Mouse (Mus musculus): Measurements from ENCODE around the gene Tmem199. TPM values are rescaled to one million over a fixed set of nuclear protein-coding genes. Genes with fewer than 3 reads are reported as not detected.
A peak's percentile ranks its signal among the peaks of the same experiment; 100 is the strongest.

Tmem199 gene
- polyA plus RNA-seq, 1 experiment from 2014 or later: 41.5 TPM

DNA sequence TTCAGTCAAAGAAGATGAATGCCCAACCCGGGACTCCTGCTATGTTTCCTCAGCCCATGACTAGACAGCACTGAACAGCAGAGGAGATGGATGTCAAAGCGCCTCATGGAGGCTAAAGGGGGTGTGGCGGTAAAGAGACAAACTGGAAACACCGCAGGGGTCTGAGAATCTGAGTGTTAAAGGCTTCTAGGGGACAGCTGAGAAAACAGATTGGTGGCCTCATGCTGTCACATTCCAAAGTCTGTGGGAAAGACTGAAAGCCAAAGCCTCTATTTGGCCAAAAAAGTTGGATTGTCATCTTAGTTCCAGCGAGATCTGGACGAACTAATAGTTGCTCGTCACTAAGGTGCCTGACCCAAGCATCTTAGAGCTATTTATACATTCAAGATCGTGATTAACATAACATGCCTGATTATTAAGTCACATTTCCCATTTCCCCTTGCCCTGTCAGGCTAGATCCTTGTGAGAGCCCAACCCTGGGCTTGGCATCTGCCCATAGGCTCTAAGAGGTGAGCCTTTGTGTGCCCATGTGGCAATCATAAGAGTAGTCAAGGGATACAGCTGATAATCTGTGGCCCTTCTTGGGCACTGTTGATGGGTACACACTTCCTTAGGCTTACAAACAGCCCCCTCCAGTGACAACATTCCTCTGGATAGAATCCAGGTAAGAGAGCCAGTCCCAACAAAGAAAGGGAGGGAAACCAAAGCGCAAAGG lies 11.4 kb upstream of the Tmem199 start:
- Histone ChIP-seq H3K9me3 (replicated peaks) (no peaks in the 10 kb centered on the region), H3K4me1 (no peaks in the 10 kb centered on the region), H3K4me2 (replicated peaks) (no peak overlapping the region), H3K36me3 (peaks cover 99% of the 10 kb centered on the region), H3K27ac (replicated peaks) (0 out of 2 replicates have a peak overlapping the region, but pooled peaks have one; percentile 17), H3K9ac (no peak overlapping the region), H3K27me3 (no peaks in the 10 kb centered on the region), H3K4me3 (replicated peaks) (no peak overlapping the region)
- WGBS: 85% methylated on average over 9 of the region's 9 CpGs
- no peak for ATAC-seq (ENCODE audit: insufficient number of reproducible peaks, low FRiP score, low TSS enrichment, low read depth)

DNA sequence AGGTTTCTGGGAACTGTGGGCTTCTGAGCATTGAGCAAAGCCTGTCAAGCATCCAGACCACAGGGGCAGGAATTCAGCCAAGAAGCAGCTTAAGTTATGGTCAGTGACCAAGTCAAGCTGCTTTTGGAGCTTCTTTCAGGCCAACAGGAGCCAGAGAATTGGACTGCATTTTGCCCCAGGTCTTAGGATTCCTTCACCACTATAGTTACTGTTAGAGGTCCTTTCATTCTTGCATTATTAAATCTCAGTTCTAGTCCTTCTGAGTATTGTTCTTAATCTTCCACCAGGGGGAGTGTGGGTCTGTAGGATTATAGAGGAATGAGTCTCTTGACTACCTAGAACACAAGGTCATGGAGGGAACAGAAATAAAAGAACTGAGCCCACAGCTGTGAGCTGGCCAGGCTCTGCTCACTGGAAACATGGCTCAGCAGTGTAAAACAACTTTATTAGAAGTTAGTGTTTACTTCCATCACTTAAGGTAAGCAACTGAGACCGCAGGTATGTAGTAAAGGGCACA lies 10.6 kb upstream of the Tmem199 start:
- Histone ChIP-seq H3K36me3 (peaks cover 99% of the 10 kb centered on the region), H3K4me1 (no peaks in the 10 kb centered on the region), H3K9me3 (replicated peaks) (no peaks in the 10 kb centered on the region), H3K4me3 (replicated peaks) (no peak overlapping the region), H3K27me3 (no peaks in the 10 kb centered on the region), H3K9ac (no peak overlapping the region), H3K27ac (replicated peaks) (no peak overlapping the region), H3K4me2 (replicated peaks) (no peak overlapping the region)
- ATAC-seq (ENCODE audit: insufficient number of reproducible peaks, low FRiP score, low TSS enrichment, low read depth): no peak
- 95% methylated on average over 1 of the region's 1 CpGs for WGBS

DNA sequence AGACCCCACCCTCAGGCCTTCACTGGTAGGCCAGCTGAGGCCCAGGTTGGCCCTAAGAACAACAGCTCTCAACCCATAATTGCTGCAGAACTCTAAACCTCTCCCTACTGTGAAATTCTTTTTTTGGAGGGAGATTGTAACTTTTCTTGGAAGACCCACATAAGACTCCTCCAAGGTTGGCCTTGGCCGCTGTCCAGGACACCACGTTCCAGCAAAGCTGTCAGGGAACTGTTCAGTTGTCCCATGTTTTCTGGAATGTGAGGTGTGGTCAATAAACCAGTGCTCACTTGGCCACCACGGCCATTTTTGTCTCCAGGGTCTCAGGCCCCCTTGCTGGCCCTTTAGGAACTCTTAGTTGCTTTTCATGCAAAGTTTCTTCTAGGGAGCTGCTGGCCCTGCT lies 9.9 kb upstream of the Tmem199 start:
- Histone ChIP-seq H3K4me1 (no peaks in the 10 kb centered on the region), H3K9me3 (replicated peaks) (no peaks in the 10 kb centered on the region), H3K27me3 (no peaks in the 10 kb centered on the region), H3K4me3 (replicated peaks) (no peak overlapping the region), H3K4me2 (replicated peaks) (no peak overlapping the region), H3K36me3 (peaks cover 95% of the 10 kb centered on the region), H3K9ac (no peak overlapping the region), H3K27ac (replicated peaks) (no peak overlapping the region)
- ATAC-seq (ENCODE audit: insufficient number of reproducible peaks, low FRiP score, low TSS enrichment, low read depth): no peak
- WGBS: 85% methylated on average over 3 of the region's 3 CpGs

DNA sequence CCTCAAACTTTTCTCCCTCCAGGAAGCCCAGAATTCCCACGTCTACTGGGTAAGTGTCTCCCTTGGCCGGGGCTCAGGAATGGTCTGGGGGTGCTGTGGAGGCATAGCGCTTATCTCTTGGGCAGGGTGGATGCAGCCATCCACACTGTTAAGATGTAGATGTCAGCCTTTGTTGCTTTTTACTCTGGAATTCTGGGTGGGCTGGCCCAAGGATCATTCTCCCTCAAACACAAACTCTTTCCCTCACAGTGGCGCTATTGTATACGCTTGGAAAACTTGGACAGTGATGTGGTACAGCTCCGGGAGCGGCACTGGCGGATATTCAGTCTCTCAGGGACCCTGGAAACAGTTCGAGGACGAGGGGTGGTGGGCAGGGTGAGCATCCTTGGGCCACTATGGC lies 7.0 kb upstream of the Tmem199 start:
- Histone ChIP-seq H3K9ac (no peak overlapping the region), H3K36me3 (peaks cover 94% of the 10 kb centered on the region), H3K4me3 (replicated peaks) (no peak overlapping the region), H3K4me1 (no peaks in the 10 kb centered on the region), H3K4me2 (replicated peaks) (no peak overlapping the region), H3K9me3 (replicated peaks) (no peaks in the 10 kb centered on the region), H3K27ac (replicated peaks) (no peak overlapping the region), H3K27me3 (no peaks in the 10 kb centered on the region)
- WGBS: 90% methylated on average over 10 of the region's 10 CpGs
- ATAC-seq (ENCODE audit: insufficient number of reproducible peaks, low FRiP score, low TSS enrichment, low read depth): no peak

DNA sequence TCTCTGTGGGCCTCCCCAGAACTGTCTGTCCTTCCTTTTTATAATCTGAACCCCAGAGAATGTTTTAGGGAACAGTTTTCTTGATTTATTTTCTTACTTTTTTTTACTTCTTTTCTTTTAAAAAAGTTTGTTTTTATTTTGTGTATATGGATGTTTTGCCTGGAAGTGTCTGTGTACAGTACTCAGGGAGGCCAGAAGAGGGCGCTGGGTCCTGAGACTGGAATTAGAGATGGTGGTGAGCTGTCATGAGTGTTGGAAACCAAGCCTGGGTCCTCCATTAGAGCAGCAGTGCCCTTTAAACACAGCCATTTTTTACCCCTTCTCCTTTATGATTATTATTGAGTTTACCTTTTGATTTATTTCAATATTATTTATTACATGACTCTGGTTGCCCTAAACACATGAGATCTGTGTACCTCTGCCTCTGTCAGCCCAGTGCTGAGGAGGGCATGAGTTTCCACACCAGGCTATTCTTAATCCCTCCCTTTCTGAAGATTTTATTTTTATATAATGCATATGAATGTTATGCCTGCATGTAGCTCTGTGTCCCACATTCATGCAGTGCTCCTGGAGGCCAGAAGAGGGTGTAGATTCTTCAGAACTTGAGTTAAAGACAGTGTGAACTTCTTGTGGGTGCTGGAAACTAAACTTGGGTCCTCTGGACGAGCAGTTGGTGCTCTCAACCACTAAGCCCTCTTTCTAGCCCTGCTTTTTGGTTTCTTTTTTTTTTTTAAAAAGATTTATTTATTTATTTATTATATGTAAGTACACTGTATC lies 3.8 kb upstream of the Tmem199 start:
- 65% methylated on average over 2 of the region's 2 CpGs for WGBS
- peaks cover 67% of the 10 kb centered on the region for H3K36me3 ChIP-seq
- no peak overlapping the region for H3K4me3 ChIP-seq (replicated peaks)
- H3K4me1 ChIP-seq: peaks cover 15% of the 10 kb centered on the region
- H3K9ac ChIP-seq: no peak overlapping the region
- no peaks in the 10 kb centered on the region for H3K9me3 ChIP-seq (replicated peaks)
- ATAC-seq (ENCODE audit: insufficient number of reproducible peaks, low FRiP score, low TSS enrichment, low read depth): no peak
- H3K4me2 ChIP-seq (replicated peaks): no peak overlapping the region
- H3K27me3 ChIP-seq: no peaks in the 10 kb centered on the region
- no peak overlapping the region for H3K27ac ChIP-seq (replicated peaks)

DNA sequence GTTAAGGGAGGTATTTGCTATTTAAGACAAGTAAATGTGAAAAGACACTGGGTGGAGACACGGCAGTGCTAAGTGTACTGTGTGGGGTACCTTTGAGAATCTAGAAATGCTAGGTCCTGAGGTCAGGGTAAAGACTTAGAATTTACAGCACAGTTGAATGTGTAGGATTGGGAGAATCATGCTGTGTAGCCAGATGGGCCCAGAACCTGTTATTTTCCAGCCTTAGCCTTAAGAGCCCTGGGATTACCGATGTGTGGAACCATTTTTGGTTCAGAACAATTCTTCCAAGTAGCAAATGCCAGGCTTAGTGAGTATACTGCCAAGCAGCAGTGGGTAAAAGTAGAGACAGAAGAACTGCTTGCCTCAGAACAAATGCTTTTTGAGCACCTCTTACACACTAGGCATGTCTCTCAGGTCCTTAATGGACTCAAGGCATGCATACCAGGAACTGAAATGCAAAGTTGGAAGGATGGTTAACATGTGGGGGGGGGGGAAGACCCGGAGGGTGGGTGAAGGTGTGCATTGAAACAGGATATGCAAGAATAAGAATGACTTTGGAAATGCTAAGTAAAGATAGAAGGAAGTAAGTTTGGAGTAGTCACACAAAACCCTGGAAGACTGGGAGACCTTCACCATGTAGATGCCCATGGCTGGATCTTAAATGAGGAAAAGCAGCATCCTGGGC lies 1.3 kb upstream of the Tmem199 start:
- Histone ChIP-seq H3K9ac (no peak overlapping the region; the same call in 1 of the 2 replicates), H3K4me1 (peaks cover 15% of the 10 kb centered on the region), H3K4me3 (replicated peaks) (peak overlapping the region; percentile 79), H3K27ac (replicated peaks) (no peak overlapping the region), H3K9me3 (replicated peaks) (no peaks in the 10 kb centered on the region), H3K36me3 (peaks cover 50% of the 10 kb centered on the region), H3K4me2 (replicated peaks) (peak overlapping the region; percentile 87), H3K27me3 (no peaks in the 10 kb centered on the region)
- ATAC-seq (ENCODE audit: insufficient number of reproducible peaks, low FRiP score, low TSS enrichment, low read depth): no peak
- WGBS: 76% methylated on average over 3 of the region's 3 CpGs

DNA sequence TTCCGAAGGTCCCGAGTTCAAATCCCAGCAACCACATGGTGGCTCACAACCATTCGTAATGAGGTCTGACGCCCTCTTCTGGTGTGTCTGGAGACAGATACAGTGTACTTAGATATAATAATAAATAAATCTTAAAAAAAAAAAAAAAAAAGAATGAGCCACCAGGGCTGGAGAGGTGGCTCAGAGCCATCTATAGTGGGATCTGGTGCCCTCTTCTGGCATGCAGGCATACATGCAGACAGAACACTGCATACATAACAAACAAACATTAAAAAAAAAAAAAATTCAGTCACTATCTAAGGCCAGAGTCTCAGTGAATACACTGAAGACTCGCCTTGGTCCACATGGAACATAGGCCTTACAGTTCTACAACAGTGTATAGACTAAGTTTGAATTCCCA lies 2.8 kb downstream of the Tmem199 start:
- whole genome bisulfite sequencing: 85% methylated on average over 5 of the region's 5 CpGs
- Histone ChIP-seq H3K4me3 (replicated peaks) (no peak overlapping the region), H3K9me3 (replicated peaks) (no peaks in the 10 kb centered on the region), H3K36me3 (peaks cover 32% of the 10 kb centered on the region), H3K9ac (no peak overlapping the region), H3K27me3 (no peaks in the 10 kb centered on the region), H3K4me1 (peaks cover 15% of the 10 kb centered on the region), H3K27ac (replicated peaks) (no peak overlapping the region), H3K4me2 (replicated peaks) (no peak overlapping the region)
- no peak for ATAC-seq (ENCODE audit: insufficient number of reproducible peaks, low FRiP score, low TSS enrichment, low read depth)

DNA sequence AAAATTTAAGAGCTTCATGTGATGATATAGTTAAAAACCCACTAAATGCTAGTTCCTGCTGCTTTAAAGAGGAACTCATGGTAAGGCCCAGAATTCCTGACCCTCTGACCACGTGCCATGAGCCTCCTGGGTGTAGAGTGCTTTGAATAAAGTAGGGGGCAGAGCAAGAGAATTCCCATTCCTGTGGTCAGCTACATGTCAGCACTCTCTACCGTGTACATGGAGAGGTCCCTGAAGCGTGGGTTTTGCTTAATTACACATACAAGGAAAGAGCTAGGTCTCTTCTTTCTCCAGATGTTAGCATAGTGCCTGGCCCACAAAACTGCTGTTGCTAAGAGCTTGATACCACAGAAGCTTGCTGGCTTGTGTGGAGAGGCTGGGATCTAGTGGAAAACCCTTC lies 6.5 kb downstream of the Tmem199 start:
- H3K27ac ChIP-seq (replicated peaks): no peak overlapping the region
- no peaks in the 10 kb centered on the region for H3K4me1 ChIP-seq
- peaks cover 5% of the 10 kb centered on the region; the same call in 1 of the 2 replicates for H3K27me3 ChIP-seq
- H3K9ac ChIP-seq: no peak overlapping the region
- peaks cover 24% of the 10 kb centered on the region for H3K36me3 ChIP-seq
- no peak overlapping the region for H3K4me3 ChIP-seq (replicated peaks)
- no peaks in the 10 kb centered on the region for H3K9me3 ChIP-seq (replicated peaks)
- 66% methylated on average over 3 of the region's 3 CpGs for WGBS
- peak; percentile 73; the same call in 1 of the 2 replicates for ATAC-seq (ENCODE audit: insufficient number of reproducible peaks, low FRiP score, low TSS enrichment, low read depth)
- no peak overlapping the region for H3K4me2 ChIP-seq (replicated peaks)

DNA sequence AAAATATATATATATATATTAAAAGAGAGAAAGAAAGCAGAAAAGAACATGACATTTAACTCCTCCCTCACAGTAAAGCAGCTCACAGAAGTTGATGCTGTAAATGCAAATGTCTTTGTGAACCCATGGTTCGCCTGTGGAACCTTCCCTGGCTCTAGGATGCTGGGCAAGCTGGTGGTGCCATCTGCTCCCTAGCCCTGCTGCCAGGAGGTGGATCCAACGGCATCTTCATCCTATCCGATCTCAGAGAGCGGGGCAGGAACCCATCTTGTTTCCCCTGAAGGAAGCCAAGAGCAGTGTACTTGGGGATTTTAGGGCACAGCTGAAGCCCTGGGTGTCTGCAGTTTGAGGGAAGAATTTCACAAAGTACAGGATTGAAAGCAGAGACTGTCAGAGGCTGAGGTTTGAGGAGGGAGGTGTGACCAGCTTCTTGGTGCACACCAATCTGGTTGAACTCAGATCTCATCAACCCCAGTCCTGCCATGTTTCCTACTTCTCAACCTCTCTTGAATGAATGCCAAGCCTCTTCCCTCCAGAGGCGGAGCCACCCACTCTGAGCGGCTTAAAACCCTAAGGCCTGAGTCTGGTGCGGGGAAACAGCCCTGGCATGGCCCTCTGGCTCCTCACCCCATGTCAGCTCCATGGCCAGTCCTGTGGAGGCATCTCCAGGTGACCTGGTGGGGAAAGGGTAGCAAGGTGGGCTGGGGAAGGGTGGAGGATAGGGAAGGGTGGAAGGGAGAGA lies 8.9 kb downstream of the Tmem199 start, which contains the start of gene Sebox:
Sebox (plus strand) TSS at position 539 of the 742 bp plus-strand sequence.
- ATAC-seq (ENCODE audit: insufficient number of reproducible peaks, low FRiP score, low TSS enrichment, low read depth): no peak
- 61% methylated on average over 7 of the region's 7 CpGs for WGBS
- H3K4me3 ChIP-seq (replicated peaks): no peak within 1 kb of the TSS
- no peak within 1 kb of the TSS for H3K27ac ChIP-seq (replicated peaks)
- no peak within 1 kb of the TSS for H3K9ac ChIP-seq
- peaks cover 16% of the 10 kb centered on the region for H3K36me3 ChIP-seq
- no peaks in the 10 kb centered on the region for H3K9me3 ChIP-seq (replicated peaks)
- H3K27me3 ChIP-seq: peaks cover 25% of the 10 kb centered on the region
- peaks cover 2% of the 10 kb centered on the region; the same call in 1 of the 2 replicates for H3K4me1 ChIP-seq
- H3K4me2 ChIP-seq (replicated peaks): no peak within 1 kb of the TSS

DNA sequence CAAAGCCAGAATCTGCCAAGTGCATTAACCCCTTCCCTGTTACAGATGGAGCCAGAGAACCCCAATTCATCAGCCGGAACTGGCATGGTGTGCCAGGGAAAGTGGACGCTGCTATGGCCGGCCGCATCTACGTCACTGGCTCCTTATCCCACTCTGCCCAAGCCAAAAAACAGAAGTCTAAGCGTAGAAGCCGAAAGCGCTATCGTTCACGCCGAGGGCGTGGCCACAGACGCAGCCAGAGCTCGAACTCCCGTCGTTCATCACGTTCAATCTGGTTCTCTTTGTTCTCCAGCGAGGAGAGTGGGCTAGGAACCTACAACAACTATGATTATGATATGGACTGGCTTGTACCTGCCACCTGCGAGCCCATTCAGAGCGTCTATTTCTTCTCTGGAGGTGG lies 10.4 kb downstream of the Tmem199 start:
- Histone ChIP-seq H3K9me3 (replicated peaks) (no peaks in the 10 kb centered on the region), H3K27ac (replicated peaks) (no peak overlapping the region), H3K4me2 (replicated peaks) (no peak overlapping the region), H3K27me3 (peaks cover 33% of the 10 kb centered on the region), H3K36me3 (peaks cover 3% of the 10 kb centered on the region; the same call in 1 of the 2 replicates), H3K4me1 (peaks cover 14% of the 10 kb centered on the region), H3K4me3 (replicated peaks) (no peak overlapping the region), H3K9ac (no peak overlapping the region)
- WGBS: 80% methylated on average over 20 of the region's 20 CpGs
- ATAC-seq (ENCODE audit: insufficient number of reproducible peaks, low FRiP score, low TSS enrichment, low read depth): no peak

Data from embryonic facial prominence, embryonic 15.5 days (tissue).